28 mouse cellular contexts compared by ENCODE assay signal in the genomic region with DNA sequence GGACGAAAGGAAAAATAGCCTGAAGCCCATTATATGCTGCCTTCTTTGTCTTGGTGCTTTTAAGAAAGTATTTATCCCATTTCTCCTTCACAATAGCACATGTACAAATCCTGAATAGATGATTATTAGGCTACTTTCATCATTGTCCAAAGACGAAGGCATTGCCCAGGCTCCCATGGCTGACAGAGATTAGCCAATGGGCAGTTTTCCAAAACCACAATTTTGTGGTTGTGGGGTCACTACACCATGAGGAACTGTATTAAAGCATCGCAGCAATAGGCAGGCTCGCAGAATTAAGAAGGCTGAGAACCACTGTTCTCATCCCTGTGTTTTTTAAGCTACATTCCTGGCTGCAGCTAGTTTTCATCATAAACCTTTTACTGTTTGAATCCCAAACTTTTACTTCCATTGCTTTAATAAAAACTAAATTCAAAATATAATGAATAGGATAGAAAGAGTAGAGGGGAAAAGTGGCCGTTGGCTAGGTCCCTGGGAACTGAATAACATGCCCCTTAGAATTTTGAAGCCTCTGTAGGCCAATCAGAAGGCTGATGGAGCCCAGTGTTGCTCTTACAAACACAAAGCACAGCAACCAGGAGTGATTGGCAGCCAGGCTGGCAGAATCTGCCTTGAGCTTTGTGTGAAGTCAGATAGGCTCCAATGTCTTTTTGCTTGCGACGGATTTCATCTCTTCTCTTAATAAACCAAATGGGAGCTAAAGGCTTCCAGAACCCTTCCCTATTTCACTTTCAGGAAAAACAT.
DNase-seq lines count a peak whose midpoint lies in the region; ATAC-seq and TF ChIP-seq lines count a peak whose summit lies in the region.
"Had no signal": no experiment of that assay in that cellular context is flagged by ENCODE, and none has a peak within 500 bp of the region (broad histone marks: within the 10 kb centered on the region; RNA-seq: fewer than 3 reads in every experiment).

No protein-coding gene starts in this region.

- intact Hi-C loops in gastrocnemius, adult 2 months (cut with DNase I), result no loop called here

- ATAC-seq in embryonic facial prominence, embryonic 14.5 days (ENCODE audit: low read depth), result no peak
- 0 out of 2 replicates have a peak, but pooled peaks have one; percentile 60 for ATAC-seq in midbrain, embryonic 16.5 days
- no peak for ATAC-seq in midbrain, embryonic 15.5 days (replicated peaks)
- peak; percentile 86 for ATAC-seq in forebrain, postnatal 0 days
- ATAC-seq: CD4-positive, CD25-positive, alpha-beta regulatory T cell, adult 4 months; intestine, postnatal 0 days had no signal

- no peaks in the 10 kb centered on the region for H3K4me1 ChIP-seq in embryonic facial prominence, embryonic 14.5 days (ENCODE audit: control insufficient read depth, insufficient read depth, low read length)
- no peaks in the 10 kb centered on the region for H3K4me1 ChIP-seq in embryonic facial prominence, embryonic 10.5 days
- H3K4me1 ChIP-seq in midbrain, embryonic 16.5 days (ENCODE audit: control insufficient read depth, insufficient read depth, low read length), result no peaks in the 10 kb centered on the region
- H3K4me1 ChIP-seq in midbrain, embryonic 15.5 days, result no peaks in the 10 kb centered on the region
- H3K4me1 ChIP-seq in forebrain, postnatal 0 days (ENCODE audit: insufficient read depth), result 0 out of 2 replicates have a peak, but pooled peaks cover 5% of the 10 kb centered on the region
- H3K4me1 ChIP-seq in heart, embryonic 10.5 days, result no peaks in the 10 kb centered on the region
- H3K4me1 ChIP-seq: embryonic facial prominence, embryonic 12.5 days; hindbrain, embryonic 12.5 days had no signal

- H3K4me2 ChIP-seq in embryonic facial prominence, embryonic 14.5 days (ENCODE audit: low read depth, low read length), result no peak overlapping the region
- H3K4me2 ChIP-seq in midbrain, embryonic 16.5 days (ENCODE audit: low read length), result no peak overlapping the region
- no peak overlapping the region for H3K4me2 ChIP-seq in midbrain, embryonic 15.5 days
- H3K4me2 ChIP-seq in forebrain, postnatal 0 days (ENCODE audit: low read depth), result no peak overlapping the region
- H3K4me2 ChIP-seq: embryonic facial prominence, embryonic 12.5 days; heart, embryonic 11.5 days; hindbrain, embryonic 12.5 days; midbrain, embryonic 11.5 days had no signal

- H3K9me3 ChIP-seq in embryonic facial prominence, embryonic 14.5 days (ENCODE audit: control insufficient read depth, low read length), result no peaks in the 10 kb centered on the region
- H3K9me3 ChIP-seq in embryonic facial prominence, embryonic 10.5 days, result no peaks in the 10 kb centered on the region
- H3K9me3 ChIP-seq in midbrain, embryonic 16.5 days (replicated peaks; ENCODE audit: control insufficient read depth, low read length, poor library complexity, severe bottlenecking), result no peaks in the 10 kb centered on the region
- no peaks in the 10 kb centered on the region for H3K9me3 ChIP-seq in midbrain, embryonic 15.5 days
- H3K9me3 ChIP-seq in forebrain, postnatal 0 days (ENCODE audit: low read length), result no peaks in the 10 kb centered on the region
- H3K9me3 ChIP-seq in heart, embryonic 10.5 days, result no peaks in the 10 kb centered on the region
- H3K9me3 ChIP-seq: embryonic facial prominence, embryonic 12.5 days; hindbrain, embryonic 12.5 days had no signal

- no peak overlapping the region for H3K9ac ChIP-seq in embryonic facial prominence, embryonic 14.5 days (ENCODE audit: low read depth, low read length)
- no peak overlapping the region for H3K9ac ChIP-seq in midbrain, embryonic 16.5 days (ENCODE audit: low read depth, low read length)
- no peak overlapping the region for H3K9ac ChIP-seq in midbrain, embryonic 15.5 days
- no peak overlapping the region for H3K9ac ChIP-seq in forebrain, postnatal 0 days
- H3K9ac ChIP-seq: embryonic facial prominence, embryonic 12.5 days; hindbrain, embryonic 12.5 days; liver, embryonic 14.5 days had no signal

- no peaks in the 10 kb centered on the region for H3K36me3 ChIP-seq in embryonic facial prominence, embryonic 14.5 days (ENCODE audit: control insufficient read depth, insufficient read depth, low read length)
- H3K36me3 ChIP-seq in embryonic facial prominence, embryonic 10.5 days (replicated peaks), result no peaks in the 10 kb centered on the region
- H3K36me3 ChIP-seq in midbrain, embryonic 16.5 days (ENCODE audit: control insufficient read depth, insufficient read depth, low read length), result no peaks in the 10 kb centered on the region
- no peaks in the 10 kb centered on the region for H3K36me3 ChIP-seq in midbrain, embryonic 15.5 days (replicated peaks)
- H3K36me3 ChIP-seq in forebrain, postnatal 0 days (ENCODE audit: insufficient read depth), result no peaks in the 10 kb centered on the region
- no peaks in the 10 kb centered on the region for H3K36me3 ChIP-seq in heart, embryonic 10.5 days
- H3K36me3 ChIP-seq: embryonic facial prominence, embryonic 12.5 days; hindbrain, embryonic 12.5 days had no signal

- no peak overlapping the region for H3K4me3 ChIP-seq in embryonic facial prominence, embryonic 14.5 days (ENCODE audit: low read depth, low read length)
- H3K4me3 ChIP-seq in embryonic facial prominence, embryonic 10.5 days, result no peak overlapping the region
- H3K4me3 ChIP-seq in midbrain, embryonic 16.5 days (ENCODE audit: low read depth, low read length), result no peak overlapping the region
- no peak overlapping the region for H3K4me3 ChIP-seq in midbrain, embryonic 15.5 days
- H3K4me3 ChIP-seq in forebrain, postnatal 0 days (ENCODE audit: low read depth, low read length), result no peak overlapping the region
- no peak overlapping the region for H3K4me3 ChIP-seq in heart, embryonic 10.5 days
- no peak overlapping the region for H3K4me3 ChIP-seq in gastrocnemius, adult 2 months
- H3K4me3 ChIP-seq: embryonic facial prominence, embryonic 12.5 days; hindbrain, embryonic 12.5 days had no signal

- no peak for TF ChIP-seq POLR2A in brain, embryonic 14.5 days (IDR thresholded peaks at IDR 0.05; ENCODE audit: borderline replicate concordance, extremely low read depth, insufficient read depth, insufficient read length, poor library complexity, severe bottlenecking)

- DNase-seq in embryonic facial prominence, embryonic 14.5 days (ENCODE audit: low spot score), result peak; percentile 18
- no peak for DNase-seq in embryonic facial prominence, embryonic 10.5 days (ENCODE audit: low spot score)
- DNase-seq in brain, embryonic 14.5 days (ENCODE audit: low read depth), result peak; percentile 90
- peak; percentile 54 for DNase-seq in forebrain, postnatal 0 days
- DNase-seq in heart, embryonic 10.5 days (ENCODE audit: low spot score), result no peak
- no peak for DNase-seq in gastrocnemius, adult 2 months
- DNase-seq: adrenal gland, postnatal 10 days; cerebellum, adult 11 months; cerebellum, adult 9-11 months; gastrocnemius, postnatal 14 days; heart, postnatal 36 days; kidney, adult 9 months; kidney, postnatal 10 days; layer of hippocampus, adult 9-11 months; liver; lung, adult 2 months; lung, postnatal 10 days; right cerebral cortex, postnatal 25 days; thymus, postnatal 14 days had no signal

- no peak for TF ChIP-seq CTCF in brain, embryonic 14.5 days (IDR thresholded peaks at IDR 0.05; ENCODE audit: borderline replicate concordance, extremely low read depth, insufficient read depth, insufficient read length)
- TF ChIP-seq CTCF in forebrain, postnatal 0 days (IDR thresholded peaks at IDR 0.05; ENCODE audit: low read depth), result no peak
- no peak for TF ChIP-seq CTCF in gastrocnemius, adult 2 months (IDR thresholded peaks at IDR 0.05)

- H3K27ac ChIP-seq in embryonic facial prominence, embryonic 14.5 days (replicated peaks; ENCODE audit: low read depth, low read length), result no peak overlapping the region
- H3K27ac ChIP-seq in embryonic facial prominence, embryonic 10.5 days (replicated peaks), result no peak overlapping the region
- H3K27ac ChIP-seq in midbrain, embryonic 16.5 days (ENCODE audit: low read length), result no peak overlapping the region
- no peak overlapping the region for H3K27ac ChIP-seq in midbrain, embryonic 15.5 days
- no peak overlapping the region for H3K27ac ChIP-seq in forebrain, postnatal 0 days (ENCODE audit: low read depth, low read length)
- H3K27ac ChIP-seq in heart, embryonic 10.5 days, result no peak overlapping the region
- no peak overlapping the region for H3K27ac ChIP-seq in gastrocnemius, adult 2 months
- H3K27ac ChIP-seq: embryonic facial prominence, embryonic 12.5 days; hindbrain, embryonic 12.5 days; liver, embryonic 14.5 days had no signal

- WGBS in embryonic facial prominence, embryonic 14.5 days, result 69% methylated on average over 7 of the region's 7 CpGs
- 84% methylated on average over 7 of the region's 7 CpGs for WGBS in embryonic facial prominence, embryonic 10.5 days
- WGBS in midbrain, embryonic 16.5 days, result 52% methylated on average over 7 of the region's 7 CpGs
- WGBS in midbrain, embryonic 15.5 days, result 60% methylated on average over 7 of the region's 7 CpGs
- whole genome bisulfite sequencing in forebrain, postnatal 0 days, result 25% methylated on average over 7 of the region's 7 CpGs
- 83% methylated on average over 7 of the region's 7 CpGs for WGBS in heart, embryonic 10.5 days

- no peaks in the 10 kb centered on the region for H3K27me3 ChIP-seq in embryonic facial prominence, embryonic 14.5 days (replicated peaks; ENCODE audit: control insufficient read depth, insufficient read depth, low read length)
- no peaks in the 10 kb centered on the region for H3K27me3 ChIP-seq in embryonic facial prominence, embryonic 10.5 days (replicated peaks; ENCODE audit: low read depth, poor library complexity, severe bottlenecking)
- no peaks in the 10 kb centered on the region for H3K27me3 ChIP-seq in midbrain, embryonic 16.5 days (ENCODE audit: control insufficient read depth, insufficient read depth, low read depth, low read length)
- no peaks in the 10 kb centered on the region for H3K27me3 ChIP-seq in midbrain, embryonic 15.5 days (replicated peaks)
- H3K27me3 ChIP-seq in forebrain, postnatal 0 days (ENCODE audit: insufficient read depth, low read length), result no peaks in the 10 kb centered on the region
- H3K27me3 ChIP-seq in heart, embryonic 10.5 days (ENCODE audit: insufficient read depth, poor library complexity, severe bottlenecking), result no peaks in the 10 kb centered on the region
- H3K27me3 ChIP-seq: embryonic facial prominence, embryonic 12.5 days; hindbrain, embryonic 12.5 days had no signal

Comparison
In these comparisons a context has a peak if more than half of its experiments do, and no peak if none do; other contexts are left out.
1. ATAC-seq: peak in midbrain, embryonic 16.5 days (single experiment) and forebrain, postnatal 0 days (single experiment); none in embryonic facial prominence, embryonic 14.5 days (single experiment) and midbrain, embryonic 15.5 days (single experiment).
2. DNase-seq: peak in embryonic facial prominence, embryonic 14.5 days (single experiment), brain, embryonic 14.5 days (single experiment) and forebrain, postnatal 0 days (single experiment); none in embryonic facial prominence, embryonic 10.5 days (single experiment), heart, embryonic 10.5 days (single experiment) and gastrocnemius, adult 2 months (single experiment).